Mouse (Mus musculus) cerebellum, adult 11-12 months (tissue): Measurements from ENCODE around the gene Lyz2.
A peak's percentile ranks its signal among the peaks of the same experiment; 100 is the strongest.
"Not testable (repeated sequence)": the region's sequence is repeated elsewhere in the genome, so short reads cannot be mapped to it uniquely, and the experiment has no call there.

Experiments used
- DNase-seq: peaks from one replicate; pipeline ENCODE4 v3.0.0; 2022

The Lyz2 gene

GRCm38 (mm10) chr10:117284578-117285520 lies 2.7 kb upstream of the Lyz2 start:
- DNase-seq = no peak

- no peak for DNase-seq
Measured at GRCm38 (mm10) chr10:117283871-117284577, 1.9 kb upstream of the Lyz2 start.

- not testable (repeated sequence) for DNase-seq
Measured at GRCm38 (mm10) chr10:117283196-117283595, 1.1 kb upstream of the Lyz2 start.

- DNase-seq = no peak
Measured at GRCm38 (mm10) chr10:117282551-117282950, 430 bp upstream of the Lyz2 start.

- no peak for DNase-seq
Measured at GRCm38 (mm10) chr10:117281381-117281920, 670 bp downstream of the Lyz2 start.

- no peak for DNase-seq
Measured at GRCm38 (mm10) chr10:117280000-117280399, 2.1 kb downstream of the Lyz2 start.

- not testable (repeated sequence) for DNase-seq
Measured at GRCm38 (mm10) chr10:117278510-117278909, 3.6 kb downstream of the Lyz2 start.

GRCm38 (mm10) chr10:117277779-117278178 lies 4.3 kb downstream of the Lyz2 start:
- DNase-seq = not testable (repeated sequence)

GRCm38 (mm10) chr10:117275681-117276369 lies 6.3 kb downstream of the Lyz2 start:
- DNase-seq = no peak

GRCm38 (mm10) chr10:117274645-117275044 lies 7.5 kb downstream of the Lyz2 start:
- DNase-seq = not testable (repeated sequence)

GRCm38 (mm10) chr10:117272023-117272422 lies 10.1 kb downstream of the Lyz2 start:
- DNase-seq = no peak

GRCm38 (mm10) chr10:117259870-117260269 lies 22.3 kb downstream of the Lyz2 start:
- no peak for DNase-seq

- DNase-seq = no peak
Measured at GRCm38 (mm10) chr10:117238603-117239002, 43.5 kb downstream of the Lyz2 start, which contains the start of gene 9530003J23Rik. Gene 9530003J23Rik, minus strand, starts transcription at chr10:117238703.

GRCm38 (mm10) chr10:117235866-117236265 lies 46.3 kb downstream of the Lyz2 start:
- no peak for DNase-seq

- DNase-seq = no peak
Measured at GRCm38 (mm10) chr10:117234825-117235224, 47.3 kb downstream of the Lyz2 start.

- peak; percentile 29 for DNase-seq
Measured at GRCm38 (mm10) chr10:117229826-117230225, 52.3 kb downstream of the Lyz2 start.
